Mouse (Mus musculus) olfactory bulb, adult 2 months (tissue): Measurements from ENCODE around the gene Akap9.

ENCODE experiments used
- CTCF ChIP-seq: fragments of 200-500 bp; IDR thresholded peaks from 2 replicates; pipeline ENCODE4 v1.5.1; 2012; ENCODE audit warnings: low read depth, mild to moderate bottlenecking, low read length, moderate library complexity; ENCODE audit not compliant: insufficient read depth
- POLR2A ChIP-seq: fragments of 200-500 bp; IDR thresholded peaks from 2 replicates; pipeline ENCODE4 v1.6.1; 2012; ENCODE audit warnings: mild to moderate bottlenecking, low read depth, low read length, moderate library complexity; ENCODE audit not compliant: insufficient read depth

- no peak for TF ChIP-seq POLR2A
- no peak for TF ChIP-seq CTCF
Measured at GRCm38 (mm10) chr5:4067203-4067602, 139.3 kb downstream of the Akap9 start.
